Mouse (Mus musculus): ENCODE results near the gene Mllt3. TPM values are rescaled to one million over a fixed set of nuclear protein-coding genes. Genes with fewer than 3 reads are reported as not detected.
A peak's percentile ranks its signal among the peaks of the same experiment; 100 is the strongest.

Mllt3 gene
- polyA plus RNA-seq, 1 experiment: 15.6 TPM

- WGBS: 83% methylated on average over 2 of the region's 2 CpGs
- Histone ChIP-seq H3K4me1 (ENCODE audit: control insufficient read depth, insufficient read depth, low read length) (no peaks in the 10 kb centered on the region), H3K4me3 (replicated peaks; ENCODE audit: control insufficient read depth, low read depth, low read length) (no peak overlapping the region), H3K27ac (ENCODE audit: control insufficient read depth, insufficient read depth, low read depth, low read length, poor library complexity) (no peak overlapping the region)
- TF ChIP-seq POLR2A (IDR thresholded peaks at IDR 0.05; ENCODE audit: borderline replicate concordance, control insufficient read depth, low read depth, low read length) (no peak), CTCF (IDR thresholded peaks at IDR 0.05; ENCODE audit: control insufficient read depth, insufficient read depth, low read length) (no peak)
These were observed 273.5 kb downstream of the Mllt3 start for GRCm38 (mm10) chr4:87759625-87760024.

DNA sequence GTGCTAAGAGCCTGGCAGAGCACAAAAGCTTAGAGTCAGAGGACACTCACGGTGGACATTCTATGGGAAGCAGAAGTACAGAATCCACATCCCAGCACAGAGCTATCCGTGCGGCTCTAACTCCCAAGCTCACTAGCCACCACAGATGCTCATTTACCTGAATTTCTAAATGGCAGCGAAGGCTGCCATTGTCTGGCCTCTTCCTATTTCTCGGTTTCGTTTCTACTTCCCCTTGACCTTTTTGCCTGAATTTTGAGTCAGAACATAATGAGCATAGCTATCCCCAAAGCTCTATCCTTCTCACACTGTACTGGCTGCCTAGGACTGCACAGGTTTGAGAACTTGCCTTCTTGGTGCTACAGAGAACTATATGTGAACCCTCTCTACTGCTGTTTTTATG is 274.1 kb downstream of the Mllt3 start:
- no peak overlapping the region for H3K27ac ChIP-seq (ENCODE audit: control insufficient read depth, insufficient read depth, low read depth, low read length, poor library complexity)
- no peak overlapping the region for H3K4me3 ChIP-seq (replicated peaks; ENCODE audit: control insufficient read depth, low read depth, low read length)
- no peaks in the 10 kb centered on the region for H3K4me1 ChIP-seq (ENCODE audit: control insufficient read depth, insufficient read depth, low read length)
- WGBS: 84% methylated on average over 6 of the region's 6 CpGs
- TF ChIP-seq CTCF (IDR thresholded peaks at IDR 0.05; ENCODE audit: control insufficient read depth, insufficient read depth, low read length) (no peak), POLR2A (IDR thresholded peaks at IDR 0.05; ENCODE audit: borderline replicate concordance, control insufficient read depth, low read depth, low read length) (no peak)

GRCm38 (mm10) chr4:87751515-87751864 is 281.7 kb downstream of the Mllt3 start:
- H3K27ac ChIP-seq (ENCODE audit: control insufficient read depth, insufficient read depth, low read depth, low read length, poor library complexity): no peak overlapping the region

DNA sequence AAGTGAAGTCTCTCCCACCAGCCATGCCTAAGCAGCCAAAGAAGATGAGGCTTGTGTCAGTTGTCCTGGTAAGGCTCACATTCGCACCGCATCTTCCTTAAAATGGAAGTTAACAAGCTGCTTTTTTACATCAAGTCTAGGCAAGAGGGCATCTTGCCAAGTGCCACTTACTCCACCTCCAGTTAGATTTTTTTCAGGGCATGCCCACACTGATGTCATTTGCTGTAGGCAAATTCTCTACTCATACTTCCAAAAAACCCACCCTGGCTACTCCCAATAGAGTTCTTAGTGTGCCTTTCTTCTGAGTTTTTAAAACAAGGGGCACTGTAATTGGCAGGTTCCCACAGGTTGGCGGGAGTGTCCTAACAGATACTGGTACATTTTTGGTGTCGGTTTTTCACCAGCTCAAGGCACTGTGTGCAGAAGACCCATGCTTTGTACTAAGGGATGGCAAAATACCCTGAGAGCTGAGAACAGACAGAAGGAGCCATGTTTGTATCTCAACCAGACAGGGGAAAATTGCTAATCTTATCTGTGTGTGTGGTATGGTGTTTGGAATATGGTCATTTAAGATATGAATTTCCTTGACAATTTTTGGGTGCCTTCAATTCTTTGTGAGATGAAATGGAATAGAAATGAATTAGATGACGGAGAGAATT is 282.2 kb downstream of the Mllt3 start:
- Histone ChIP-seq H3K27ac (ENCODE audit: control insufficient read depth, insufficient read depth, low read depth, low read length, poor library complexity) (peak overlapping the region; percentile 41), H3K4me3 (replicated peaks; ENCODE audit: control insufficient read depth, low read depth, low read length) (no peak overlapping the region), H3K4me1 (ENCODE audit: control insufficient read depth, insufficient read depth, low read length) (no peaks in the 10 kb centered on the region; the same call in none of the 2 replicates)
- WGBS: 56% methylated on average over 5 of the region's 5 CpGs
- TF ChIP-seq POLR2A (IDR thresholded peaks at IDR 0.05; ENCODE audit: borderline replicate concordance, control insufficient read depth, low read depth, low read length): no peak
- no peak for TF ChIP-seq CTCF (IDR thresholded peaks at IDR 0.05; ENCODE audit: control insufficient read depth, insufficient read depth, low read length)

More at GRCm38 (mm10) chr4:87751515-87751864, 281.7 kb downstream of the Mllt3 start:
- TF ChIP-seq POLR2A (IDR thresholded peaks at IDR 0.05; ENCODE audit: borderline replicate concordance, control insufficient read depth, low read depth, low read length) (no peak), CTCF (IDR thresholded peaks at IDR 0.05; ENCODE audit: control insufficient read depth, insufficient read depth, low read length) (no peak)
- Histone ChIP-seq H3K4me3 (replicated peaks; ENCODE audit: control insufficient read depth, low read depth, low read length) (no peak overlapping the region), H3K4me1 (ENCODE audit: control insufficient read depth, insufficient read depth, low read length) (no peaks in the 10 kb centered on the region; the same call in none of the 2 replicates)
- 61% methylated on average over 2 of the region's 2 CpGs for WGBS

GRCm38 (mm10) chr4:87749532-87750234 is 283.5 kb downstream of the Mllt3 start:
- Histone ChIP-seq H3K4me3 (replicated peaks; ENCODE audit: control insufficient read depth, low read depth, low read length) (no peak overlapping the region), H3K27ac (ENCODE audit: control insufficient read depth, insufficient read depth, low read depth, low read length, poor library complexity) (no peak overlapping the region), H3K4me1 (ENCODE audit: control insufficient read depth, insufficient read depth, low read length) (no peaks in the 10 kb centered on the region; the same call in none of the 2 replicates)
- TF ChIP-seq CTCF (IDR thresholded peaks at IDR 0.05; ENCODE audit: control insufficient read depth, insufficient read depth, low read length): no peak
- TF ChIP-seq POLR2A (IDR thresholded peaks at IDR 0.05; ENCODE audit: borderline replicate concordance, control insufficient read depth, low read depth, low read length): no peak
- WGBS: 63% methylated on average over 4 of the region's 4 CpGs

DNA sequence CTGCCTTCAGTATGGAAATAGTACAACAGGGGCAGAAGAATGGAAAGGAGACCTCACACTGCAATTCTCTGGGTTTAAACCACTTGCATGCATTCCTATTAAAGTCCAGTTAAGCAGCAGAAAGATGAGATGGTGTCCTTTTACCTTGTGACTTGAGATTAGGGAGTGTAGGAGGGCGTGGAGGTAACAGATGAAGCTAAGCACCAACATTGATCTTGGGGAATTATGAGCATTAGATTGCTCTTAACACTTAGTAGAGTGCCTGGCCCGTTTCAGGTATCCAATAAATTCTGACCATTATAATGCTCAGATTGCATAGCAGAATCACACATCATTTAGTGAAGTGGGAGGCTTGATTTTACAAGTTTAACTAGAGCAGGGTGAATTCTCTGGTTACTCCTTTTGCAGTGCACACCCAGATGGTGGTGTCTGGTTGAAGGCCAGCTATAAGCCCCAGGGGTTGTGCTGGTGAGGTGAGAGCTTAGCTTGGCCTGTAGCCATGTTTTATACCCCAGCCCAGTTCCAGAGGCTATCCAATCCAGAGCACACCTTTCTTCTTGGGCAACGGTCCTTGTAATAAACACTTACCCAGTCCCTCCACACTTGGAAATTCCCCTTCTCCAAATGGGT is 288.0 kb downstream of the Mllt3 start:
- TF ChIP-seq CTCF (IDR thresholded peaks at IDR 0.05; ENCODE audit: control insufficient read depth, insufficient read depth, low read length) (no peak), POLR2A (IDR thresholded peaks at IDR 0.05; ENCODE audit: borderline replicate concordance, control insufficient read depth, low read depth, low read length) (no peak)
- 64% methylated on average over 3 of the region's 3 CpGs for WGBS
- Histone ChIP-seq H3K4me1 (ENCODE audit: control insufficient read depth, insufficient read depth, low read length) (no peaks in the 10 kb centered on the region), H3K4me3 (replicated peaks; ENCODE audit: control insufficient read depth, low read depth, low read length) (no peak overlapping the region), H3K27ac (ENCODE audit: control insufficient read depth, insufficient read depth, low read depth, low read length, poor library complexity) (no peak overlapping the region)

- Histone ChIP-seq H3K4me1 (ENCODE audit: control insufficient read depth, insufficient read depth, low read length) (no peaks in the 10 kb centered on the region), H3K27ac (ENCODE audit: control insufficient read depth, insufficient read depth, low read depth, low read length, poor library complexity) (no peak overlapping the region), H3K4me3 (replicated peaks; ENCODE audit: control insufficient read depth, low read depth, low read length) (no peak overlapping the region)
- TF ChIP-seq POLR2A (IDR thresholded peaks at IDR 0.05; ENCODE audit: borderline replicate concordance, control insufficient read depth, low read depth, low read length): no peak
- no peak for TF ChIP-seq CTCF (IDR thresholded peaks at IDR 0.05; ENCODE audit: control insufficient read depth, insufficient read depth, low read length)
- WGBS: 76% methylated on average over 7 of the region's 7 CpGs
These were observed 293.5 kb downstream of the Mllt3 start for GRCm38 (mm10) chr4:87739524-87740128.

GRCm38 (mm10) chr4:87739104-87739503 is 294.1 kb downstream of the Mllt3 start:
- TF ChIP-seq CTCF (IDR thresholded peaks at IDR 0.05; ENCODE audit: control insufficient read depth, insufficient read depth, low read length) (no peak), POLR2A (IDR thresholded peaks at IDR 0.05; ENCODE audit: borderline replicate concordance, control insufficient read depth, low read depth, low read length) (no peak)
- no peaks in the 10 kb centered on the region for H3K4me1 ChIP-seq (ENCODE audit: control insufficient read depth, insufficient read depth, low read length)
- 84% methylated on average over 2 of the region's 2 CpGs for WGBS
- H3K27ac ChIP-seq (ENCODE audit: control insufficient read depth, insufficient read depth, low read depth, low read length, poor library complexity): no peak overlapping the region
- no peak overlapping the region for H3K4me3 ChIP-seq (replicated peaks; ENCODE audit: control insufficient read depth, low read depth, low read length)
